Mouse (Mus musculus) heart, postnatal 0 days (tissue): ENCODE results near the gene Scimp.

Experiments used
- CTCF ChIP-seq: IDR thresholded peaks from 2 replicates; pipeline ENCODE4 v1.5.1; 2016; ENCODE audit warnings: antibody characterized with exemption, control low read depth, low read depth
- EP300 ChIP-seq: IDR thresholded peaks from 2 replicates; pipeline ENCODE4 v1.6.1; 2016; ENCODE audit warnings: antibody characterized with exemption, low read depth

DNA sequence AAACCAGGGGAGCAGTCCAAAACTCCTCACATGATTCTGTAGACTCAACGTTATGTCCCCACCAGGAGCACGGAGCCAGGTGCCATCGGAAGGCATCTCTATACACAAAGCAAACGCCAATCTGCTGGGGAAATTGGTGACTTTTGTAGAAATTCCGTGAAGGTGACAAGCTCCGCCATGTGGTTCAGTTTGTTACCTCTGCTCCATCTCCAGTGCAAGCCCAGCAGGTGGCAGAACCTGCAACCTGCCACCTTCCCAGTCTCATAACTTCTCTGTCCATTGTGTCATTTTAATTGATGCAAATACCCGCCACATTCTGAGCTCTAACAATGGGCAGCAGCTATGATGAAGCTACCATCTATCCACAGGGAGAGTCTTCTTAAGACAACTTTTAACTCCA is 57.4 kb downstream of the Scimp start:
- TF ChIP-seq CTCF (no peak), EP300 (no peak)
